In genomic region chr7:65282886-65283285, GRCm38 (mm10) we compare ENCODE assay signal across 15 mouse cellular contexts.
"Had no signal": no experiment of that assay in that cellular context is flagged by ENCODE, and none has a peak within 500 bp of the region (broad histone marks: within the 10 kb centered on the region; RNA-seq: fewer than 3 reads in every experiment).

No protein-coding gene starts in this region.

- ATAC-seq: liver, embryonic 12.5 days had no signal

- H3K4me2 ChIP-seq: kidney, embryonic 15.5 days; liver, embryonic 12.5 days; lung, embryonic 15.5 days; neural tube, embryonic 15.5 days had no signal

- H3K27me3 ChIP-seq: kidney, embryonic 15.5 days; liver, embryonic 12.5 days; lung, embryonic 15.5 days; neural tube, embryonic 15.5 days had no signal

- H3K4me3 ChIP-seq: kidney, embryonic 15.5 days; left cerebral cortex, adult 2 months; limb, embryonic 10.5 days; liver, embryonic 12.5 days; lung, embryonic 15.5 days; megakaryocyte, embryonic 14.5 days; myocyte; neural tube, embryonic 15.5 days had no signal

- H3K27ac ChIP-seq: kidney, embryonic 15.5 days; left cerebral cortex, adult 2 months; limb, embryonic 10.5 days; liver, embryonic 12.5 days; lung, embryonic 15.5 days; macrophage; neural tube, embryonic 15.5 days had no signal

- H3K9ac ChIP-seq: kidney, embryonic 15.5 days; liver, embryonic 12.5 days; lung, embryonic 15.5 days; neural tube, embryonic 15.5 days had no signal

- H3K4me1 ChIP-seq: kidney, embryonic 15.5 days; liver, embryonic 12.5 days; lung, embryonic 15.5 days; megakaryocyte, embryonic 14.5 days had no signal

- H3K9me3 ChIP-seq: kidney, embryonic 15.5 days; limb, embryonic 10.5 days; liver, embryonic 12.5 days; lung, embryonic 15.5 days; neural tube, embryonic 15.5 days had no signal

- DNase-seq: kidney, adult 2 months; kidney, postnatal 25 days; lung, postnatal 14 days; right cerebral cortex, postnatal 25 days; thymus, adult 18-20 months; thymus, postnatal 14 days had no signal

- H3K36me3 ChIP-seq: kidney, embryonic 15.5 days; limb, embryonic 10.5 days; liver, embryonic 12.5 days; lung, embryonic 15.5 days; neural tube, embryonic 15.5 days had no signal
